Mouse (Mus musculus) testis, adult 2 months (tissue): ENCODE data around the gene Sik1.

Experiments
- CTCF ChIP-seq: fragments of 200-500 bp; IDR thresholded peaks from 2 replicates; pipeline ENCODE4 v1.5.1; 2012; ENCODE audit warnings: low read depth, mild to moderate bottlenecking, inconsistent platforms, low read length, moderate library complexity; ENCODE audit not compliant: control insufficient read depth, insufficient read depth, insufficient replicate concordance
- POLR2A ChIP-seq: fragments of 200-500 bp; IDR thresholded peaks from 2 replicates; pipeline ENCODE4 v1.6.1; 2012; ENCODE audit warnings: low read depth, mild to moderate bottlenecking, inconsistent platforms, low read length, moderate library complexity; ENCODE audit not compliant: control insufficient read depth

DNA sequence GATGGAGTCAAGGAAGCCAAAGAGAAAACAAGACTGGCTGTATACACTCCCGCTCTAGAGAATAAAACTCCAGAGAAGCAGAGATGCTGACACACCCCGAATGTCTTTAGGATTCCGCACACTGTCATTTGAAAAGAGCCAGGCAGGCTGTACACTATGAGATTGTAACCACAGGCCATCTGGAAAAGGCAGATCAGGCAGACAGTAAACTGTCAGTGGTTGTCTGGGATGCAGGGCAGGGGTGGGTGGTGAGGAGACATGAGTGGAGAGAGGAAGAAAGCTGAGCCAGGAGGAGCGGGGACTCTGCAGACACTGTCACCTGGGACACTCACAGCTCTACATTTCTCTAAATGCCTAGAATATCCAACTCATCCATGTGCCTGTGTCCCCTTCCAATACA is 36.3 kb upstream of the Sik1 start:
- TF ChIP-seq POLR2A (no peak), CTCF (no peak)
